Mouse (Mus musculus): Measurements from ENCODE around the gene Tgif1.

DNA sequence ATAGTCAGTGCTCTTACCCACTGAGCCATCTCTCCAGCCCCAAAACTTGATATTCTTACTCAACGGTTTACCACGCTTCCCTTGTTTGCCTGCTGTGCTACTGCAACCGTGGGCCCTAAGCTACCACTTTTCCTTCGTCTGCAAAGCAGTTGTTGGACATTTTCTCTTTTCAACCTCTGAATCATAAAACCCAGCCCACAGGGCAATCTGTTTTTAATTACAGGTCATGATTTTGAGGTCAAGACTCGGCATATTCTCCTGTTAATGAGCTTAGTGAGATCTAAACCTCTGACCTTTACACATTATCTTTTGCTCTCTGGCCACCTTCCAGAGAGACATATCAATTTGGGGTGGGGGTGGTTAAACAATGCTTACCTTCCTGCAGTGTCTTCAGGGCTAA, 14.8 kb downstream of the Tgif1 start:
- TF ChIP-seq HCFC1 (IDR thresholded peaks at IDR 0.05; ENCODE audit: borderline replicate concordance, insufficient read depth, low read length) = no peak
- TF ChIP-seq ZNF384 (IDR thresholded peaks at IDR 0.05; ENCODE audit: low read depth, low read length) = no peak
- TF ChIP-seq MAFK (IDR thresholded peaks at IDR 0.05; ENCODE audit: insufficient read depth, low read depth, low read length) = no peak
- TF ChIP-seq ZC3H11A (IDR thresholded peaks at IDR 0.05; ENCODE audit: borderline replicate concordance, low read depth, low read length) = no peak
- no peak for TF ChIP-seq CHD2 (IDR thresholded peaks at IDR 0.05; ENCODE audit: low read depth, low read length)
